Mouse (Mus musculus): ENCODE data around the gene Syt2.

GRCm38 (mm10) chr1:134784481-134784880 lies 138.0 kb downstream of the Syt2 start:
- TF ChIP-seq CTCF (conservative IDR thresholded peaks at IDR 0.05; ENCODE audit: low read length) = no peak
- TF ChIP-seq POU5F1 (IDR thresholded peaks at IDR 0.05; ENCODE audit: borderline replicate concordance, low read length) = no peak
- TF ChIP-seq NANOG (IDR thresholded peaks at IDR 0.05; ENCODE audit: borderline replicate concordance, low read length) = no peak
